Mouse (Mus musculus) CH12.LX (cell line): ENCODE measurements around the gene Hist1h2bg. TPM values are rescaled to one million over a fixed set of nuclear protein-coding genes. Genes with fewer than 3 reads are reported as not detected.

ENCODE experiments used
- DNase-seq: peaks from one replicate; pipeline ENCODE4 v3.0.0-alpha.2; 2013; ENCODE audit errors: extremely low read depth
- H3K27ac ChIP-seq: 2 replicates; pipeline ENCODE4 v1.5.1; 2012; ENCODE audit warnings: low read depth, mild to moderate bottlenecking, control low read depth, moderate library complexity; ENCODE audit not compliant: insufficient read depth
- H3K27me3 ChIP-seq: replicated peaks from 2 replicates; pipeline ENCODE3; 2012; ENCODE audit warnings: inconsistent platforms
- H3K36me3 ChIP-seq, 2 experiments: replicated peaks in 1 of 2; 2 replicates each; pipeline versions ENCODE3 to v1.6.1; 2012; ENCODE audit warnings: inconsistent platforms in 1 of 2, low read length in 1 of 2, mild to moderate bottlenecking in 1 of 2, mixed read lengths in 1 of 2, moderate library complexity in 1 of 2; ENCODE audit not compliant: control insufficient read depth in 1 of 2, insufficient read depth in 1 of 2
- H3K4me1 ChIP-seq, 2 experiments: 2 replicates each; pipeline ENCODE4 v1.6.1; 2012; ENCODE audit warnings: inconsistent platforms in 1 of 2, moderate library complexity in 1 of 2; ENCODE audit not compliant: insufficient read depth in 2 of 2, control insufficient read depth in 1 of 2
- H3K4me2 ChIP-seq: 2 replicates; pipeline ENCODE4 v1.6.1; 2012; ENCODE audit warnings: low read depth, mild to moderate bottlenecking, control low read depth; ENCODE audit not compliant: poor library complexity, insufficient read depth, severe bottlenecking
- H3K4me3 ChIP-seq, 3 experiments: fragments of 150-350 bp in 1 of 3; sonication (generic) in 1 of 3; replicated peaks in 1 of 3; 2 replicates each; pipeline versions ENCODE3 to v1.5.1; 2011 to 2012; ENCODE audit warnings: low read depth in 2 of 3, low read length in 2 of 3, mild to moderate bottlenecking in 2 of 3, moderate library complexity in 2 of 3, control low read depth in 1 of 3, improper control_type of control experiment in 1 of 3, inconsistent platforms in 1 of 3, mixed read lengths in 1 of 3; ENCODE audit not compliant: poor library complexity in 1 of 3
- H3K79me2 ChIP-seq: replicated peaks from 2 replicates; pipeline ENCODE4 v1.6.1; 2012; ENCODE audit warnings: mild to moderate bottlenecking, moderate library complexity; ENCODE audit not compliant: control insufficient read depth, poor library complexity, insufficient read depth, severe bottlenecking; ENCODE audit errors: extremely low read depth
- H3K9ac ChIP-seq: 2 replicates; pipeline ENCODE4 v1.6.1; 2012; ENCODE audit warnings: low read depth, mild to moderate bottlenecking, control low read depth, moderate library complexity; ENCODE audit not compliant: insufficient read depth
- H3K9me3 ChIP-seq: replicated peaks from 2 replicates; pipeline ENCODE3; 2012; ENCODE audit warnings: low read length, inconsistent platforms, mixed read lengths
- BHLHE40 ChIP-seq: IDR thresholded peaks from 2 replicates; pipeline ENCODE4 v1.6.1; 2011; ENCODE audit warnings: mild to moderate bottlenecking, low read depth, low read length, improper control_type of control experiment
- CHD1 ChIP-seq: IDR thresholded peaks from 2 replicates; pipeline ENCODE4 v1.6.1; 2012; ENCODE audit warnings: low read depth, low read length, improper control_type of control experiment, inconsistent platforms
- CHD2 ChIP-seq: IDR thresholded peaks from 2 replicates; pipeline ENCODE4 v1.6.1; 2011; ENCODE audit warnings: low read length, improper control_type of control experiment
- E2F4 ChIP-seq: IDR thresholded peaks from 2 replicates; pipeline ENCODE4 v1.6.1; 2011; ENCODE audit warnings: low read depth, low read length, improper control_type of control experiment; ENCODE audit not compliant: insufficient replicate concordance
- ELF1 ChIP-seq: IDR thresholded peaks from 2 replicates; pipeline ENCODE4 v1.6.1; 2014; ENCODE audit warnings: low read depth, mild to moderate bottlenecking, inconsistent platforms, low read length, improper control_type of control experiment
- EP300 ChIP-seq: IDR thresholded peaks from 2 replicates; pipeline ENCODE4 v1.6.1; 2011; ENCODE audit warnings: low read length, improper control_type of control experiment
- ETS1 ChIP-seq: conservative IDR thresholded peaks from 2 replicates; pipeline ENCODE4 v1.6.1; 2012; ENCODE audit warnings: low read depth, mild to moderate bottlenecking, inconsistent platforms, low read length, improper control_type of control experiment, moderate library complexity
- GABPA ChIP-seq: IDR thresholded peaks from 2 replicates; pipeline ENCODE4 v1.6.1; 2012; ENCODE audit warnings: low read depth, low read length, improper control_type of control experiment, inconsistent platforms; ENCODE audit not compliant: insufficient replicate concordance
- HCFC1 ChIP-seq: IDR thresholded peaks from 2 replicates; pipeline ENCODE4 v1.6.1; 2012; ENCODE audit warnings: low read depth, mild to moderate bottlenecking, inconsistent platforms, low read length, improper control_type of control experiment
- IRF4 ChIP-seq: IDR thresholded peaks from 2 replicates; pipeline ENCODE4 v1.6.1; 2014; ENCODE audit warnings: low read depth, mild to moderate bottlenecking, inconsistent platforms, low read length, improper control_type of control experiment
- JUND ChIP-seq: conservative IDR thresholded peaks from 2 replicates; pipeline ENCODE4 v1.6.1; 2011; ENCODE audit warnings: low read depth, low read length, improper control_type of control experiment
- MAFK ChIP-seq: IDR thresholded peaks from 2 replicates; pipeline ENCODE4 v1.6.1; 2011; ENCODE audit warnings: low read length, improper control_type of control experiment; ENCODE audit not compliant: insufficient replicate concordance
- MAX ChIP-seq: IDR thresholded peaks from 2 replicates; pipeline ENCODE4 v1.6.1; 2011; ENCODE audit warnings: low read length, improper control_type of control experiment
- MAZ ChIP-seq: IDR thresholded peaks from 2 replicates; pipeline ENCODE4 v1.6.1; 2012; ENCODE audit warnings: low read depth, mild to moderate bottlenecking, inconsistent platforms, low read length, improper control_type of control experiment, moderate library complexity
- MEF2A ChIP-seq: IDR thresholded peaks from 2 replicates; pipeline ENCODE4 v1.6.1; 2014; ENCODE audit warnings: low read depth, mild to moderate bottlenecking, inconsistent platforms, low read length, improper control_type of control experiment, borderline replicate concordance
- MYC ChIP-seq: IDR thresholded peaks from 2 replicates; pipeline ENCODE4 v1.6.1; 2011; ENCODE audit warnings: low read depth, mild to moderate bottlenecking, improper control_type of control experiment, low read length
- NELFE ChIP-seq: IDR thresholded peaks from 2 replicates; pipeline ENCODE4 v1.6.1; 2011; ENCODE audit warnings: low read depth, low read length, improper control_type of control experiment
- PAX5 ChIP-seq: IDR thresholded peaks from 2 replicates; pipeline ENCODE4 v1.6.1; 2012; ENCODE audit warnings: low read length, inconsistent platforms, mixed read lengths
- POLR2A ChIP-seq: IDR thresholded peaks from 2 replicates; pipeline ENCODE4 v1.6.1; 2011; ENCODE audit warnings: low read depth, mild to moderate bottlenecking, improper control_type of control experiment, low read length
- POLR2AphosphoS2 ChIP-seq: IDR thresholded peaks from 2 replicates; pipeline ENCODE4 v1.6.1; 2011; ENCODE audit warnings: low read depth, low read length, improper control_type of control experiment
- RCOR1 ChIP-seq: conservative IDR thresholded peaks from 2 replicates; pipeline ENCODE4 v1.6.1; 2012; ENCODE audit warnings: low read depth, mild to moderate bottlenecking, inconsistent platforms, low read length, improper control_type of control experiment
- SIN3A ChIP-seq: IDR thresholded peaks from 2 replicates; pipeline ENCODE4 v1.6.1; 2012; ENCODE audit warnings: low read length, improper control_type of control experiment, inconsistent platforms
- SMC3 ChIP-seq: IDR thresholded peaks from 2 replicates; pipeline ENCODE4 v1.6.1; 2011; ENCODE audit warnings: low read depth, low read length, improper control_type of control experiment
- TCF12 ChIP-seq: IDR thresholded peaks from 2 replicates; pipeline ENCODE4 v1.6.1; 2014; ENCODE audit warnings: low read depth, mild to moderate bottlenecking, inconsistent platforms, low read length, improper control_type of control experiment
- USF1 ChIP-seq: IDR thresholded peaks from 2 replicates; pipeline ENCODE4 v1.6.1; 2014; ENCODE audit warnings: low read depth, mild to moderate bottlenecking, inconsistent platforms, low read length, improper control_type of control experiment
- USF2 ChIP-seq: conservative IDR thresholded peaks from 2 replicates; pipeline ENCODE4 v1.6.1; 2011; ENCODE audit warnings: low read depth, low read length, improper control_type of control experiment
- ZC3H11A ChIP-seq: IDR thresholded peaks from 2 replicates; pipeline ENCODE4 v1.6.1; 2012; ENCODE audit warnings: low read depth, mild to moderate bottlenecking, inconsistent platforms, low read length, improper control_type of control experiment
- ZMIZ1 ChIP-seq: IDR thresholded peaks from 2 replicates; pipeline ENCODE4 v1.6.1; 2012; ENCODE audit warnings: low read depth, mild to moderate bottlenecking, inconsistent platforms, low read length, improper control_type of control experiment
- ZNF384 ChIP-seq: IDR thresholded peaks from 2 replicates; pipeline ENCODE4 v1.6.1; 2012; ENCODE audit warnings: low read depth, low read length, improper control_type of control experiment, inconsistent platforms
- dilution Hi-C: fragments of 300-500 bp; cut with MboI; formaldehyde crosslinking; loops from 2 replicates; pipeline ENCODE4 v1.14.3; 2020; ENCODE audit warnings: low sequenced_read_pairs; ENCODE audit not compliant: extremely low pct_unique_long_range_greater_than_20kb, extremely low pct_ligation_motif_present
- in situ Hi-C: fragments of 300-500 bp; cut with MboI; formaldehyde crosslinking; loops from 3 replicates; pipeline ENCODE4 v1.14.3; 2019; ENCODE audit warnings: low sequenced_read_pairs, low pct_ligation_motif_present, low pct_unique_long_range_greater_than_20kb, mixed read lengths
- polyA plus RNA-seq: library from polyadenylated mRNA; unstranded; fragments of >175 nt; gene quantifications from 2 replicates; pipeline ENCODE4 v1.2.1, GENCODE M21; 2012; ENCODE audit warnings: low read depth; ENCODE audit not compliant: insufficient read length
- total RNA-seq, 2 experiments: library from RNA; depleted of rRNA; stranded (reverse); fragments of 300-350 nt in 1 of 2; fragments of >200 nt in 1 of 2; gene quantifications; 2 replicates each; pipeline ENCODE4 v1.2.3; 2012 to 2014

The Hist1h2bg gene
- total and polyA plus RNA-seq, 3 experiments, result 9.4 to 3,252 (median 136) TPM

DNA sequence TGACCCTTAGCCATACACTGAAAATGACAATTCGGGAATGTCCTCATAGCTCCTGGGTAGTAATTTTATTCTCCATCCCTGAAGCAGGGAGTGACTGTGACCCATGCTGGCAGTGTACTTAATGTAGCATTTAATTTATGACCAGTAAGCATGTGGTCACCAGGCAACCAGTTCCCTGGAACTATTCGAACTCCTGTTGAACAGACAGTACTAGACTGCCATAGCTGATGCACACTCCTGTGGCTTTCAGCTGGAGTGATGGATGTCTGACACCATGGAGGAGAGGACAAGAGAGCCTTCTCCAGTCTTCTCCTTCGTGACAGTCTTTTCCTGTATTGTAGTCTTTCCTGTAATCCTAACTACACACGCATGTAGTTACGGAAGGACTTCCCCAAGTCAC is 42.2 kb upstream of the Hist1h2bg start:
- Histone ChIP-seq H3K79me2 (no peaks in the 10 kb centered on the region), H3K4me2 (peak overlapping the region; percentile 82; the same call in 1 of the 2 replicates), H3K27ac (no peak overlapping the region), H3K9ac (no peak overlapping the region; the same call in 1 of the 2 replicates), H3K36me3 (no peaks in the 10 kb centered on the region), H3K27me3 (no peaks in the 10 kb centered on the region), H3K9me3 (no peaks in the 10 kb centered on the region), H3K4me1 (peaks cover 7 to 44% of the 10 kb centered on the region in 2 experiments), H3K4me3 (no peak overlapping the region)
- TF ChIP-seq GABPA (no peak), POLR2A (no peak), ETS1 (no peak), ZNF384 (no peak), IRF4 (no peak), E2F4 (no peak), MYC (no peak), CHD1 (no peak), ELF1 (no peak), USF2 (no peak), EP300 (no peak), TCF12 (no peak)
- in situ Hi-C loops, result loop anchor here (10.0 kb wide), 1 partner anchor 1494 kb away; the partner anchor contains the start of genes Hist1h2ah and Hist1h2bk
- dilution Hi-C loops, result no loop called here
- no peak for DNase-seq

DNA sequence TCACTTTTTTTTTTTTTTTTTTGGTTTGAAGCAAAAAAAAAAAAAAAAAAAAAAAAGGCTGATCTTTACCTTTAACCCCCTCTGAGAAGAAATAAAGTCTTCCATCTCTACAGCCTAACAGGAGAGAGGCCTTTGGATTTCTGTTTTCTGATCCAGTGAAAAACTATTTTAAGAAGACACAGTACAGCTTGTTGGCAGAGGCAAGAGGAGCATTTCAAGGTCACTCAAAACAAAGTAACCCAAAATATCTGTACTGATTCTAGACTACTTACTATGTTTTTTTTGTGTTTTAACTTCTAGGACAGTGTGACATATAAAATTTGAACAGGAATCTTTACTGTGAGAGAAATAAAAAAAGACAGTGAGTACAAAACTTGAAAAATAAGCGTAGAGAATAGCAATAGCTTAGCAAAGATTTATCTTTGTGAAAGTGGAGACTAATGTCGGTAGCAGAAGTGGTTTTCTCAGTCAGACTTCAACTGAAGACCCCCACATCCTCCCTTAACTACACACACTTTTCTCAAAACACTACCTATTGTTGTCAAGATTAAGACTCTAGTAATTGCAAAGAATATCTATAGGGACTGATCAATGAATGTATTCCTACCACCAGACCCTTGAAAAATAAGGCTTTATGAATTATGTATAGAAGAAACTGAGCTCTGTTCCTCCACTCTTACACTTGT is 41.6 kb upstream of the Hist1h2bg start:
- Histone ChIP-seq H3K4me3 (peak overlapping the region; percentile 20 to 45 (median 37)), H3K9me3 (no peaks in the 10 kb centered on the region), H3K27me3 (no peaks in the 10 kb centered on the region), H3K27ac (no peak overlapping the region), H3K4me2 (peak overlapping the region; percentile 87; the same call in 1 of the 2 replicates), H3K79me2 (no peaks in the 10 kb centered on the region), H3K4me1 (peaks cover 7 to 38% of the 10 kb centered on the region in 2 experiments), H3K9ac (peak overlapping the region; percentile 89), H3K36me3 (no peaks in the 10 kb centered on the region)
- TF ChIP-seq MAFK (no peak), ZMIZ1 (no peak), POLR2AphosphoS2 (no peak), SIN3A (0 out of 2 replicates have a peak, but pooled peaks have one; percentile 12), IRF4 (peak; percentile 59), CHD1 (peak; percentile 85), MEF2A (no peak), EP300 (peak; percentile 72), PAX5 (no peak), ZC3H11A (no peak), ZNF384 (peak; percentile 85), JUND (0 out of 2 replicates have a peak, but pooled peaks have one; percentile 26), CHD2 (no peak), MAX (0 out of 2 replicates have a peak, but pooled peaks have one; percentile 35), MAZ (no peak), USF1 (no peak), HCFC1 (no peak), RCOR1 (no peak), BHLHE40 (0 out of 2 replicates have a peak, but pooled peaks have one; percentile 16), SMC3 (no peak), NELFE (0 out of 2 replicates have a peak, but pooled peaks have one; percentile 18)
- no peak for DNase-seq
- dilution Hi-C loops (no loop called here), in situ Hi-C loops (loop anchor here (10.0 kb wide), 1 partner anchor 1495 kb away; the partner anchor contains the start of genes Hist1h2ah and Hist1h2bk)
